Mouse (Mus musculus): ENCODE measurements at regions not wholly inside any gene's neighbourhood (a gene's known extent, or its start where the extent isn't known, plus 50 kb on each side); places are given as distances from the start of the nearest gene placed in this dataset.

GRCm38 (mm10) chr1:184603136-184603535 lies 129.3 kb downstream of the Hlx start:
- TF ChIP-seq CTCF (IDR thresholded peaks at IDR 0.05; ENCODE audit: low read depth) (no peak), EP300 (IDR thresholded peaks at IDR 0.05; ENCODE audit: low read depth) (no peak)

Measured in liver, embryonic 14.5 days (tissue).